In the genomic region with DNA sequence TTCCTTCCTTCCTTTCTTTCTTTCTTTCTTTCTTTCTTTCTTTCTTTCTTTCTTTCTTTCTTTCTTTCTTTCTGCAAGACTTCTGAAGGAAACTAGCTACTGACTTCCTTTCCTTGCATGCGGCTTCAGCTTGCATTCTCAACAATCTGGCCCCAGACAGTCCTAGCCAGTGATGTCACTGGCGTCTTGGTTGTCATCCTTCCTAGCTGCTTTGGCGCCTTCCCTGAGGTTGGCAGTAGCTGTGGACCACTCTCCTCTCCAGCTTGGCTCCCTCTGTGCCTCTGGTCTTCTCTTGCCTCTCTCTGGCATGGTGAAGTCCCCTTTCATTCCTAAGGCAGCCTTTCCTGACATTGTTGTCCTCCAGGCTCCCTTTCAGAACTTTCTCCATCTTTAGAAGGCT, we compare ENCODE assay signal across 12 mouse cellular contexts.
"Had no signal": no experiment of that assay in that cellular context is flagged by ENCODE, and none has a peak within 500 bp of the region (broad histone marks: within the 10 kb centered on the region; RNA-seq: fewer than 3 reads in every experiment).

No protein-coding gene starts in this region.

- DNase-seq: gastrocnemius, postnatal 14 days; gastrocnemius, postnatal 36 days; heart, adult 18-20 months; heart, postnatal 14 days; heart, postnatal 36 days; kidney, adult 11 months; kidney, adult 2 months; kidney, adult 9 months; kidney, postnatal 14 days; kidney, postnatal 36 days; layer of hippocampus, adult 9-11 months; layer of hippocampus, postnatal 36 days had no signal
